Mouse (Mus musculus): ENCODE measurements around the gene Otop2. TPM values are rescaled to one million over a fixed set of nuclear protein-coding genes. Genes with fewer than 3 reads are reported as not detected.

Otop2 gene
- polyA plus RNA-seq, 1 experiment from 2014 or later: not detected

DNA sequence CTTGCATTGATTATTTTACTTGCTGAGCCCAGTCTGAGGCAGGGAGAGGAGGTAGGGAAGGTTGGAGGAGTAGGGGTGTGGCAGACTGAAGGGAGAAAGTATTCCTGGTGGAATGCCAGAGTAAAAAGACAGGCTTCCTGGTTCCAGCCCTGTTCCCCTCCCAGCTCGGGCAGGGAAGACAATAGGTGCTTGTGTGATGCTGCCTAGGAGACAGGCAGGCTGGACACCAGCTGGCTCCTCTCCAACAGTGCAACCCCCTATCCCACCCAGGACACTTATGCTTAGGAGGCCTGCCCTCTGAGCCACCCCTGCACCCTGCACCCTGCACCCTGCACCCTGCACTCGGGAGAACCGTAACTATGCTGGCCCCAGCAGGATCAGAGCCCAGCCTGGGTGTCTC lies 52.3 kb downstream of the Otop2 start:
- DNase-seq (ENCODE audit: low spot score): no peak
- H3K27me3 ChIP-seq (replicated peaks; ENCODE audit: control insufficient read depth, insufficient read depth, low read length): peaks cover 8% of the 10 kb centered on the region

GRCm38 (mm10) chr11:115359726-115360125 lies 52.8 kb downstream of the Otop2 start:
- Histone ChIP-seq H3K36me3 (ENCODE audit: control insufficient read depth, insufficient read depth, low read length) (no peaks in the 10 kb centered on the region), H3K27ac (ENCODE audit: low read depth, low read length) (no peak overlapping the region), H3K4me2 (no peak overlapping the region), H3K9me3 (ENCODE audit: control insufficient read depth, low read length) (no peaks in the 10 kb centered on the region), H3K27me3 (replicated peaks; ENCODE audit: control insufficient read depth, insufficient read depth, low read length) (peaks cover 8% of the 10 kb centered on the region), H3K4me3 (ENCODE audit: low read depth, low read length) (no peak overlapping the region), H3K9ac (ENCODE audit: low read depth, low read length) (no peak overlapping the region), H3K4me1 (replicated peaks; ENCODE audit: control insufficient read depth, insufficient read depth, low read length) (no peaks in the 10 kb centered on the region; the same call in 1 of the 2 replicates)
- DNase-seq (ENCODE audit: low spot score): no peak
- no peak for ATAC-seq (replicated peaks; ENCODE audit: low FRiP score)
- 64% methylated on average over 6 of the region's 6 CpGs for WGBS

More for the DNA sequence above, 52.3 kb downstream of the Otop2 start:
- no peaks in the 10 kb centered on the region for H3K9me3 ChIP-seq (ENCODE audit: control insufficient read depth, low read length)
- H3K9ac ChIP-seq (ENCODE audit: low read depth, low read length): no peak overlapping the region
- H3K4me1 ChIP-seq (replicated peaks; ENCODE audit: control insufficient read depth, insufficient read depth, low read length): no peaks in the 10 kb centered on the region; the same call in 1 of the 2 replicates
- no peaks in the 10 kb centered on the region for H3K36me3 ChIP-seq (ENCODE audit: control insufficient read depth, insufficient read depth, low read length)
- H3K4me3 ChIP-seq (ENCODE audit: low read depth, low read length): no peak overlapping the region
- no peak for ATAC-seq (replicated peaks; ENCODE audit: low FRiP score)
- H3K27ac ChIP-seq (ENCODE audit: low read depth, low read length): no peak overlapping the region
- 43% methylated on average over 3 of the region's 3 CpGs for whole genome bisulfite sequencing
- H3K4me2 ChIP-seq: no peak overlapping the region

- no peak overlapping the region for H3K27ac ChIP-seq (ENCODE audit: low read depth, low read length)
- H3K9me3 ChIP-seq (ENCODE audit: control insufficient read depth, low read length): no peaks in the 10 kb centered on the region
- H3K4me1 ChIP-seq (replicated peaks; ENCODE audit: control insufficient read depth, insufficient read depth, low read length): peaks cover 10% of the 10 kb centered on the region
- no peak for ATAC-seq (replicated peaks; ENCODE audit: low FRiP score)
- H3K9ac ChIP-seq (ENCODE audit: low read depth, low read length): no peak overlapping the region
- H3K36me3 ChIP-seq (ENCODE audit: control insufficient read depth, insufficient read depth, low read length): no peaks in the 10 kb centered on the region
- no peak overlapping the region for H3K4me2 ChIP-seq
- H3K27me3 ChIP-seq (replicated peaks; ENCODE audit: control insufficient read depth, insufficient read depth, low read length): peaks cover 30% of the 10 kb centered on the region
- WGBS: 82% methylated on average over 3 of the region's 3 CpGs
- DNase-seq (ENCODE audit: low spot score): no peak
- H3K4me3 ChIP-seq (ENCODE audit: low read depth, low read length): no peak overlapping the region
These were observed 57.2 kb downstream of the Otop2 start for GRCm38 (mm10) chr11:115364136-115364535.

- no peak for DNase-seq (ENCODE audit: low spot score)
- no peak overlapping the region for H3K4me3 ChIP-seq (ENCODE audit: low read depth, low read length)
- no peak overlapping the region for H3K9ac ChIP-seq (ENCODE audit: low read depth, low read length)
These were observed 59.2 kb downstream of the Otop2 start for GRCm38 (mm10) chr11:115366039-115366705.

GRCm38 (mm10) chr11:115366706-115367394 lies 59.9 kb downstream of the Otop2 start:
- Histone ChIP-seq H3K4me1 (replicated peaks; ENCODE audit: control insufficient read depth, insufficient read depth, low read length) (peaks cover 10% of the 10 kb centered on the region; the same call in 1 of the 2 replicates), H3K4me2 (peak overlapping the region; percentile 89), H3K9me3 (ENCODE audit: control insufficient read depth, low read length) (no peaks in the 10 kb centered on the region), H3K27me3 (replicated peaks; ENCODE audit: control insufficient read depth, insufficient read depth, low read length) (peaks cover 41% of the 10 kb centered on the region), H3K27ac (ENCODE audit: low read depth, low read length) (no peak overlapping the region), H3K9ac (ENCODE audit: low read depth, low read length) (peak overlapping the region; percentile 16; the same call in 1 of the 2 replicates), H3K4me3 (ENCODE audit: low read depth, low read length) (peak overlapping the region; percentile 49), H3K36me3 (ENCODE audit: control insufficient read depth, insufficient read depth, low read length) (no peaks in the 10 kb centered on the region)
- ATAC-seq (replicated peaks; ENCODE audit: low FRiP score): 0 out of 2 replicates have a peak, but pooled peaks have one; percentile 10
- 6% methylated on average over 28 of the region's 28 CpGs for WGBS
- no peak for DNase-seq (ENCODE audit: low spot score)

More at GRCm38 (mm10) chr11:115366039-115366705, 59.2 kb downstream of the Otop2 start:
- no peak overlapping the region for H3K4me2 ChIP-seq
- H3K27me3 ChIP-seq (replicated peaks; ENCODE audit: control insufficient read depth, insufficient read depth, low read length): peaks cover 34% of the 10 kb centered on the region
- peaks cover 10% of the 10 kb centered on the region; the same call in 1 of the 2 replicates for H3K4me1 ChIP-seq (replicated peaks; ENCODE audit: control insufficient read depth, insufficient read depth, low read length)
- no peaks in the 10 kb centered on the region for H3K9me3 ChIP-seq (ENCODE audit: control insufficient read depth, low read length)
- H3K27ac ChIP-seq (ENCODE audit: low read depth, low read length): no peak overlapping the region
- ATAC-seq (replicated peaks; ENCODE audit: low FRiP score): no peak
- no peaks in the 10 kb centered on the region for H3K36me3 ChIP-seq (ENCODE audit: control insufficient read depth, insufficient read depth, low read length)
- 31% methylated on average over 7 of the region's 7 CpGs for WGBS

- 2% methylated on average over 38 of the region's 39 CpGs for WGBS
- Histone ChIP-seq H3K27me3 (replicated peaks; ENCODE audit: control insufficient read depth, insufficient read depth, low read length) (peaks cover 42% of the 10 kb centered on the region), H3K27ac (ENCODE audit: low read depth, low read length) (no peak within 1 kb of the TSS), H3K4me3 (ENCODE audit: low read depth, low read length) (peak within 1 kb of the TSS; percentile 49), H3K4me2 (peak within 1 kb of the TSS; percentile 89), H3K9ac (ENCODE audit: low read depth, low read length) (peak within 1 kb of the TSS; percentile 16; the same call in 1 of the 2 replicates), H3K36me3 (ENCODE audit: control insufficient read depth, insufficient read depth, low read length) (no peaks in the 10 kb centered on the region), H3K9me3 (ENCODE audit: control insufficient read depth, low read length) (no peaks in the 10 kb centered on the region), H3K4me1 (replicated peaks; ENCODE audit: control insufficient read depth, insufficient read depth, low read length) (peaks cover 10% of the 10 kb centered on the region; the same call in 1 of the 2 replicates)
- DNase-seq (ENCODE audit: low spot score): peak; percentile 68
- ATAC-seq (replicated peaks; ENCODE audit: low FRiP score): peak; percentile 62; the same call in 1 of the 2 replicates
These were observed 60.5 kb downstream of the Otop2 start, which contains the start of gene Hid1 for GRCm38 (mm10) chr11:115367395-115367944. Gene Hid1 (minus strand): TSS chr11:115367756.

- peaks cover 14% of the 10 kb centered on the region for H3K4me1 ChIP-seq (replicated peaks; ENCODE audit: control insufficient read depth, insufficient read depth, low read length)
- peaks cover 68% of the 10 kb centered on the region for H3K27me3 ChIP-seq (replicated peaks; ENCODE audit: control insufficient read depth, insufficient read depth, low read length)
- no peak for DNase-seq (ENCODE audit: low spot score)
- H3K36me3 ChIP-seq (ENCODE audit: control insufficient read depth, insufficient read depth, low read length): no peaks in the 10 kb centered on the region
- no peak overlapping the region for H3K4me2 ChIP-seq
- no peak overlapping the region for H3K9ac ChIP-seq (ENCODE audit: low read depth, low read length)
- WGBS: 48% methylated on average over 7 of the region's 7 CpGs
- ATAC-seq (replicated peaks; ENCODE audit: low FRiP score): no peak
- H3K9me3 ChIP-seq (ENCODE audit: control insufficient read depth, low read length): no peaks in the 10 kb centered on the region
- H3K4me3 ChIP-seq (ENCODE audit: low read depth, low read length): no peak overlapping the region
- H3K27ac ChIP-seq (ENCODE audit: low read depth, low read length): no peak overlapping the region
These were observed 63.4 kb downstream of the Otop2 start for GRCm38 (mm10) chr11:115370368-115370767.

DNA sequence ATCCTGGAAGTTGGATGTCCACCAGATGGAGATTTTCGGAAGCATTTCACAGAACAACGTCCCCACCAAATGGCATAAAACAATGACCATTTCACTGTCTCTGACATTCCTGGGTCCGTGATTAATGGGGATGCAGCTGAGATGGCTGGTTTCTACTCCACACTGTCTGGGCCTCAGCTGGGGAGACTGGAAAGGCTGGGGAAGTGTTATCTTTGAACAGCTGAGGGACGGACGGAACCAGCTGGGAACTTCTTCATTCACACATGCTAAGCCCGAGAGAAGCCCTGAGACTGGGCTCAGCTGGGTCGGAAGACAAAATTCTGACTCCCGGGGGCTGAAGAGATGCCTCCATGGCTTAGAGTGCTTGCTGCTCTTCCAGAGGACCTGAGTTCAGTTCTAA lies 64.4 kb downstream of the Otop2 start:
- WGBS: 56% methylated on average over 8 of the region's 8 CpGs
- Histone ChIP-seq H3K9ac (ENCODE audit: low read depth, low read length) (no peak overlapping the region), H3K36me3 (ENCODE audit: control insufficient read depth, insufficient read depth, low read length) (no peaks in the 10 kb centered on the region), H3K9me3 (ENCODE audit: control insufficient read depth, low read length) (no peaks in the 10 kb centered on the region), H3K27me3 (replicated peaks; ENCODE audit: control insufficient read depth, insufficient read depth, low read length) (peaks cover 71% of the 10 kb centered on the region), H3K27ac (ENCODE audit: low read depth, low read length) (no peak overlapping the region), H3K4me1 (replicated peaks; ENCODE audit: control insufficient read depth, insufficient read depth, low read length) (peaks cover 14% of the 10 kb centered on the region), H3K4me3 (ENCODE audit: low read depth, low read length) (no peak overlapping the region), H3K4me2 (no peak overlapping the region)
- DNase-seq (ENCODE audit: low spot score) (no peak), ATAC-seq (replicated peaks; ENCODE audit: low FRiP score) (no peak)
